Mouse (Mus musculus): Measurements from ENCODE around the gene Gm49450. TPM values are rescaled to one million over a fixed set of nuclear protein-coding genes. Genes with fewer than 3 reads are reported as not detected.

The Gm49450 gene
- not detected for total RNA-seq (2022)

GRCm38 (mm10) chr15:98953401-98954356 is at the start of gene Gm49450, which contains the start of gene Tuba1a:
TSS of gene Gm49450 (minus strand) at chr15:98953551.
TSS of gene Tuba1a (minus strand) at chr15:98953703.
- DNase-seq, result peak; percentile 85

- no peak for DNase-seq
Observed at GRCm38 (mm10) chr15:99001451-99001931, 48.1 kb upstream of the Gm49450 start.

DNA sequence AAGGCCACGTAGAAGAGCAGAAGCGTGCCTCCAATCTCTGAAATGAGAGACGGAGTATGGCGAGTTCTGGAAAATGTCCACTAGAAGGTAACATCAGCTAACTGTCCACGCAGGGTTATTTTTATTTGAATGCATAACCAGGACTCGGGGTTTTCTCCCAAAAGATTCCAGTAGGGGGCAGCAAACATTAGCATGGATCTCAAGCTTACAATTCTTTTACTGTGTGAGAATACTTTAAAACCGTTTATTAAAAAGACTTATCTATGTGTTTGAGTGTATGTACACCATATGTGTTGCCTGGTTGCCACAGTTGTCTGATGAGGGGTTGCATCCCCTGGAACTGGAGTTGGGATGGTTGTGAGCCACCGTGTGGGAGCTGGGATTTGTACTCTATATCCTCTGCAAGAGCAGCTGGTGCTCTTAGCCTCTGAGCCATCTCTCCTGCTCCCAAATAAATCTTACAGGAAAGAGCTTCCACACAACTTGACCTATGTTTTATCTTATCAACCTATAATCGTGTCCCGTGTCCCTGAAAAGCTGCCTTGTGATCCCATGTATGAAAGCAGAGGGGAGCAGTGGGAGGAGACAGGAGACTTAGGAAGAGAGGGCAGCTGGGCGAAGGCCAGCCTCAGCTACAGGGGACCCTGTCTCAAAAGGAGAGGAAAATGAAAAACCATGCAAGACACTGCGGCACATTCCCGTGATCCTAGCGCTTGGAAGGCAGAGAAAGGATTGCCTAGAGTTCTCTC is 47.4 kb upstream of the Gm49450 start:
- DNase-seq, result no peak

GRCm38 (mm10) chr15:98998775-98999157 is 45.4 kb upstream of the Gm49450 start:
- DNase-seq, result no peak

- no peak for DNase-seq
Observed at GRCm38 (mm10) chr15:98997938-98998774, 44.8 kb upstream of the Gm49450 start.

DNA sequence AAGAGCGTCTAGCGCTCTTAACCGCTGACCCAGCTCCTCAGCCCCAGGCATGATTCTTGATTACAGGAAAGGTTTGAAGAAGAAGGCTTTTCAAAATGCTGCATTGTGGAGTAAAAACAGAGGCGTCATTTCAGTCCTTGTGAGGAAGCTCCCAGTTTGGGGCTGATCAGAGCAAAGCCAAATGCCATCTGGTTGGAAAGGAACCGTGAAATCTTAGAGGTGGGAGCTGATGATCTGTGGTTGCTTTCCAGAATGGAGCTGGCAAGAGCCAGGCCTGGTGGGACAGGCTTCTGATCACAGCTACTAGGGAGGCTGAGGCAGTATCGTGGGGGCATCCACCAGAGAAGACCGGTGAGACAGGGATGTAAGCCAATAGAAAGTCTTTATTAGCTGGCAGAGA is 43.5 kb upstream of the Gm49450 start:
- DNase-seq, result no peak

- DNase-seq, result no peak
Observed at GRCm38 (mm10) chr15:98994957-98995520, 41.7 kb upstream of the Gm49450 start.

DNA sequence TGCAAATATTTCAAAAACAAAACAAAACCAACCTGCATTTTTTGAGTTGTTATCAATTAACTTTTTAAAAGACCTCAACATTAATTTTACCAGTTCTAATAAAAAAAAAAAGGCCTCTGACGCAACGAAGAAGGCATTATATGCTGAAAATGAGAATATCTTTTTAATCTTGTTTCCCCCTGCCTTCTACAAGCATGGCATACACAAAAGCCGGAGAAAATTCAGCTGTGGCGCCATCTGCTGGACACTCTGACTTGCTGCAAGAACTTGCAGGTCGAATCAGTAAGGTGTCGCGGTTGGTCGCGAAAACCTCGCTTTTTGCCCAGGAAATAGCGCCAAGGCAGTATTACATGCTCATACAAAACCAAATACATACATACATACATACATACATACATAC is 40.5 kb upstream of the Gm49450 start:
- DNase-seq, result peak; percentile 75

- peak; percentile 90 for DNase-seq
Observed at GRCm38 (mm10) chr15:98993093-98993793, 39.9 kb upstream of the Gm49450 start.

- DNase-seq, result no peak
Observed at GRCm38 (mm10) chr15:98992086-98992912, 38.9 kb upstream of the Gm49450 start.

- DNase-seq, result no peak
Observed at GRCm38 (mm10) chr15:98991540-98992050, 38.2 kb upstream of the Gm49450 start.

- DNase-seq, result no peak
Observed at GRCm38 (mm10) chr15:98990669-98991539, 37.6 kb upstream of the Gm49450 start.

- DNase-seq, result no peak
Observed at GRCm38 (mm10) chr15:98989701-98990430, 36.5 kb upstream of the Gm49450 start.

DNA sequence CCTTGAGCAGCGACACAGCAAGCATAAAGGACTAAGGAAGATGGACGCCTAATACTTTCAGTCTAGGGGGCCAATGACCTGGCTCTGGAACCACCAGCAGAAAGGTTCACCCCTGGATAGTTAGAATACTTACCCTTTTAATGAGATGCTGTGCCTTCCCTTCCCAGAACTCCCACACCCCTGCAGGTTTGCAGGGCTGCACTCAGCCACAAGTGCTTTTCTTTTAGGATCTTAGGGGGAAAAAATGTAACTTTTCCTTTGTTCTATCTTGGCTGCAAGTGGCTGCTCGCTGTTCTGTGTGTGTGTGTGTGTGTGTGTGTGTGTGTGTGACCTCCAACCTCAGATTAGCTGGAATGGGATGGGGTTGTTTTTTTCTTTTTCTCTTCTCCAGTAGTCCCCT is 35.4 kb upstream of the Gm49450 start:
- no peak for DNase-seq

GRCm38 (mm10) chr15:98987661-98988181 is 34.4 kb upstream of the Gm49450 start:
- no peak for DNase-seq

GRCm38 (mm10) chr15:98987077-98987630 is 33.8 kb upstream of the Gm49450 start:
- DNase-seq, result no peak

- DNase-seq, result no peak
Observed at GRCm38 (mm10) chr15:98985982-98986715, 32.8 kb upstream of the Gm49450 start.
